Mouse (Mus musculus) Patski (cell line): ENCODE measurements around the gene Fgfr2. TPM values are rescaled to one million over a fixed set of nuclear protein-coding genes. Genes with fewer than 3 reads are reported as not detected.

ENCODE experiments used
- ATAC-seq: fragments of 100-300 bp; one replicate; pipeline ENCODE4 v1.8.0; 2021
- CTCF ChIA-PET: fragments of 350-600 bp; sonication (Branson Sonifier 250); formaldehyde crosslinking; loops from one replicate; lab custom pipeline; 2022; ENCODE audit warnings: inconsistent platforms; lab: Charles Lee
- POLR2A ChIA-PET: fragments of 350-600 bp; sonication (Branson Sonifier 250); formaldehyde crosslinking; loops from one replicate; lab custom pipeline; 2022; ENCODE audit warnings: antibody characterized with exemption, inconsistent platforms; lab: Charles Lee
- DNase-seq: peaks from one replicate; pipeline ENCODE4 v3.0.0-alpha.2; 2011; ENCODE audit warnings: low read depth, low spot score
- H3K27me3 ChIP-seq: fragments of 371-371 bp; one replicate; pipeline ENCODE4 v1.5.1; 2021
- CTCF ChIP-seq: fragments of 100-300 bp; IDR thresholded peaks from one replicate; pipeline ENCODE4 v1.5.1; 2021
- in situ Hi-C: fragments of 300-500 bp; cut with MboI; formaldehyde crosslinking; loops from 3 replicates; pipeline ENCODE4 v1.11.1; 2018; ENCODE audit warnings: low pct_unique_long_range_greater_than_20kb, mixed read lengths
- polyA plus RNA-seq: library from polyadenylated mRNA; unstranded; gene quantifications from one replicate; pipeline ENCODE4 v1.2.3, GENCODE M21; 2021

Gene Fgfr2
- polyA plus RNA-seq, 1 experiment from 2014 or later, result 48.8 TPM

DNA sequence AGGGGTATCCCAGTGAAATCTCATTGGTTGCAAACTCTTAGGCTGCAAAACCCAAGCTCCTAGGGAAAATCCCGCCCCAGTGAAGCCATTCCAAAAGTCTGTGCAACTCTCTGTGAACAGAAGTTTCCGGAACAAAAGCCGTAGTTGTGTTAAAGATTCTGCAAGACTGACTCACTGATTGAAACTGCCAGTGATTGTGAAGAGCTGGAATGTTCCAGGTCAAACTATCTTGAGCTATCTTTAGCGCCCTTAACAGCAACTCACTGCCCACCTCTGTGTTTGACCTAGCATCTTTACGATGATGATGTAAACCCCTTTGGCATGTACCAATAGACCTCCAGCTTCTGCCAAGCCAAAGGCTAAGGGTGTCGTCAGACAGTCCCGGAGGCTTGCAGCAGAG, 999.9 kb downstream of the Fgfr2 start:
- no peaks in the 10 kb centered on the region for H3K27me3 ChIP-seq
- ATAC-seq (no peak), DNase-seq (no peak)
- in situ Hi-C loops, result no loop called here
- CTCF ChIA-PET, result no interaction called here
- no peak for TF ChIP-seq CTCF
- POLR2A ChIA-PET, result no interaction called here

DNA sequence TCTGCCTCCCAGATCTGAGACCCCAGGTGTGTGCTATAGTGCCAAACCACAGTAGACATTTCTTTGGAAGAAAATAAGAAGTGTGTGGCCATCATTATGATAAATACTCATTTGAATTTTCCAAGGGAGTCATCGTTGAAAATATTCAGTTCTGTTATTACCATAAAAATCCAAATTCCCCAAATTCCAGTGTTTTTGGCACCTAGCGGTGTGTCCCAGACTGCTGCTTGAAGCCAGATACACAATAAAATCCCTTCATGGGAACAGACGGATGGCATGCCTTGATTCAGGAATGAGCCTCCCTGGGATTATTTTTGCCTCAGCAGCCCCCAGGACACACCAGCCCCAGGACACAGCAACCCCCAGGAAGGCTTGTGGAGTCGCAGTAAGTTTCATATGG, 1003.3 kb downstream of the Fgfr2 start:
- TF ChIP-seq CTCF, result no peak
- ATAC-seq (no peak), DNase-seq (no peak)
- in situ Hi-C loops, result no loop called here
- H3K27me3 ChIP-seq, result no peaks in the 10 kb centered on the region
- ChIA-PET CTCF (no interaction called here), POLR2A (no interaction called here)

DNA sequence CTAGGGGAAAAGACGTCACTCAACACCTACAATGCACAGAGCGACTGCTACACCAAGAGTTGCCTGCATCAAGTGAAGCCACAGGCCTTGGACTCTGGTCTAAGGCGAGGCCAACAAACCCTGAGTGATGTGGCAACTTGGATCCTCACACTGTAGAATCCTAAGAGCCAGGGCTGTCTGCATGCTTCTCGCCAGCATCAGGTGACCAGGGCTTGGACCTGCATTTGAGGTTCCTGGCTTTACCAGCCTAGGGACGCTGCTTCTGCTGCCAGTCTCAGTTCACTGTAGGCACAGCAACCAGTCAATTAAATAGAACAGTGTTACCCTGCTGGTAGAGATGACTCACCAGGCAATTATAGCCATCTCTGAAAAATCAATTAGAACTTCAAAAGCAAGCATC, 1011.4 kb downstream of the Fgfr2 start:
- TF ChIP-seq CTCF, result no peak

DNA sequence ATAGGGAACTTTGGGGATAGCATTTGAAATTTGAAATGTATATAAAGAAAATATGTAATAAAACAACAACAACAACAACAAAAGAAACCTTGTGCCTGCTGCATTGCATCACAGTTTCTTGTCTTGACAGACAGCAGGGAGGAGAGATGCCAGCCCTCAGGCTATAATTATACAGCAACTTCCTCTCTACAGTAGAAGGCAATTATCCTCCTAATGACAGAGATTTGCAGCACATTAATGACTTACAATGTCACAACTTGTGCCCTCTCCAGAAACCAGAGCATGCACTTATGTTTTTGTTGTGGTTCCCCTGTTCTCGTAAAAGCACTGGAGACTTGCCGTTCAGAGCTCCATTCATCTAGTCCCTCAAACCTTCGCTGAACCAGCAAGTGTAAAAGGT, 1012.8 kb downstream of the Fgfr2 start:
- no peak for TF ChIP-seq CTCF
- no peak for ATAC-seq

More for the DNA sequence above, 1011.4 kb downstream of the Fgfr2 start:
- H3K27me3 ChIP-seq, result no peaks in the 10 kb centered on the region
- ATAC-seq (no peak), DNase-seq (no peak)
- in situ Hi-C loops, result no loop called here
- POLR2A ChIA-PET, result no interaction called here
- CTCF ChIA-PET, result no interaction called here

DNA sequence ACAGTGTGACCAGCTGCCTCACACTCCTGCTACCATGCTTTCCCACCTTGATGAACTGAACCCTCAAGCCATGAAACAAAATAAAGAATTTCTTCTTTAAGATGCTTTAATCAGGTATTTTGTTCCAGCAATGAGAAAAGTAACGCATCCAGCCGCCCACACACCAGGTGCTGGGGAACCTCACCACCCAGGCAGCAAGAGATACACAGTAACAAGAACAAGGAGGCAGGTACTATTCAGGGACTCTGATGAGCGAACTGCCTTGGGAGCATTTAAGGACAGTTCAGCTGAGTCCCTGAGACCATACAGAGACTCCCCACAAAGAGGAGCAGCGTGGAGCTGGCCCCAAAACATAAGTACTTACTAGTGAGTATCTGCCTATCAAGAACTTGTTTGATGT, 1016.3 kb downstream of the Fgfr2 start:
- TF ChIP-seq CTCF, result no peak
- ChIA-PET CTCF (no interaction called here), POLR2A (no interaction called here)
- peaks cover 2% of the 10 kb centered on the region for H3K27me3 ChIP-seq
- DNase-seq (no peak), ATAC-seq (no peak)
- in situ Hi-C loops, result no loop called here

More for the DNA sequence above, 1012.8 kb downstream of the Fgfr2 start:
- ChIA-PET POLR2A (no interaction called here), CTCF (no interaction called here)
- in situ Hi-C loops, result no loop called here
- H3K27me3 ChIP-seq, result no peaks in the 10 kb centered on the region
- no peak for DNase-seq

DNA sequence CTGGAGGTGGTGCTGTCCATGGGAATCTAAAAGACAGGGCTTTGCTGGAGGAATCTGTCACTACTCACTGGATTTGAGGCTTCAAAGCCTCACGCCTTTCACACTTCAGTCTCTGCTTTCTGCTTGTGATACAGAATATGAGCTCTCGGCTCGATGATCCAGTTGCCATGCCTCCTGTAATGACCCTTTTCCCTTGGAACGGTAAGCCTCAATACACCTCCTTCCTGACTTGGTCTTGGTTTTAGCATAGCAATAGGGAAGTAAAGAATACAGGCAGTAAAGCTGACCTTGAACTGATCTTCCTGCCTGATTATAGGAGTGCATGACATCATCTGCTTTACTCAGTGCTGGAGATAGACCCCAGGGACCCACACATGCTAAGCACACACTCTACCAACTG, 1017.8 kb downstream of the Fgfr2 start:
- ChIA-PET CTCF (no interaction called here), POLR2A (no interaction called here)
- in situ Hi-C loops, result no loop called here
- no peak for ATAC-seq
- peaks cover 6% of the 10 kb centered on the region for H3K27me3 ChIP-seq
- TF ChIP-seq CTCF, result no peak
- DNase-seq, result no peak

DNA sequence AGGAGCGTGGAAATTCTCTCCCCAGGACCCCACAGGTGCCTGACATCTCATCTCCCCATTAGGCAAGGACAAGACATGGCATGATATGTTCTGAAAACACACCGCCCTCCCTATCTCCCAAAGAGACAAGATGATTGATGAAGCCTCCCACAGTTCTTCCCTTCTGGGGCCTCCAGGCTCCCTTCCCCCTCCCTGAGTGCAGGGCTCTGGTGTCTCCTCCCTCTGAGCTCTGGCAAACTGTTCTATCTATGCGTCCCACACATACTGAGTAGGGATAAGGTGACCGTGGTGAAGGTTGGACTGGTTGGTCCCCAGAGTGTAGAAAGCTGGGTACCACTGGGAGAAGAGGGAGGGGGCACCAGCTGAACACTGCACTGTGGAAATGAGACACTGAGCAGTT, 1024.7 kb downstream of the Fgfr2 start:
- H3K27me3 ChIP-seq, result peaks cover 6% of the 10 kb centered on the region
- in situ Hi-C loops, result no loop called here
- ChIA-PET POLR2A (no interaction called here), CTCF (no interaction called here)
- TF ChIP-seq CTCF, result no peak
- ATAC-seq, result no peak
- DNase-seq, result no peak

DNA sequence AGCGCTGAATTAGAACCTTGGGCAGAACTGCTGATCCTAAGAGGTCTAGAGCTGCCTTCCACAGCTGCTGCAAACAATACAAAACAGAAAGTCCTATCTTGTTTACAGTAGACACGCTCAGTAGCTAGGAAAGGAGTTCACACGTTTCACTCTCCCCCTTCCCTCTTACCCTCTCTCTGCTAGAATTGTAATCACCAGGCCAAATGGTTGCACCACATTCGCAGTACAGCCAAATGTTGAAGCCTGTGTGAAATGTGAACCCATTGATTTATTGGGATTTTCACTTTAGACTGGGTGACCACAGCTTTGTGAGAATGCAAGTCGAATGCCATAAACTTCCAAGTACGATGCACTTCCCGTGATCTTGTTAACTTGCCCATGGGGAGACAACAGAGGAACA, 1028.5 kb downstream of the Fgfr2 start:
- POLR2A ChIA-PET, result no interaction called here
- no peaks in the 10 kb centered on the region for H3K27me3 ChIP-seq
- no peak for TF ChIP-seq CTCF
- in situ Hi-C loops, result no loop called here
- ATAC-seq (no peak), DNase-seq (no peak)
- CTCF ChIA-PET, result interaction anchor here (0.9 kb wide), 1 partner anchor 13 kb away, joined by 3 read pairs; no protein-coding TSS in a partner anchor

DNA sequence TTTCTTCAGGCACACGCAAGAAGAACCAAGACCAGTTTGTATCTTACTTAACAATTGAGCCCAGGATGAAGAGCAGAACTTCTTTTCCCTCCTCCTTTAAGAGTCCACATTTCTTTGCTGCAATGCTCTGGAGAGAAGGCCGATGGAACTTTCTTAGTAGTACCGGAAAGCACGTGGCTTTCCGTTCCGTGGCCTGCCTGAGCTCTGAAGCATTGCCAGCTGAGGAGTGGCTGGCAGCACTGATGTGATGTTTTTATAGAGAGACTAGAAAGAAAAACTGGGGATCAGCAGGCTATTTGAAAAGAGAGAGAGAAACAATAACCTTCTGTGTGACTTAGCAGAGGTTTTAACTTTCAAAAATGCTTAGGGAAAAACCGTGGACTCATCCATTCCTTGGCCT, 1031.6 kb downstream of the Fgfr2 start:
- POLR2A ChIA-PET, result no interaction called here
- in situ Hi-C loops, result no loop called here

DNA sequence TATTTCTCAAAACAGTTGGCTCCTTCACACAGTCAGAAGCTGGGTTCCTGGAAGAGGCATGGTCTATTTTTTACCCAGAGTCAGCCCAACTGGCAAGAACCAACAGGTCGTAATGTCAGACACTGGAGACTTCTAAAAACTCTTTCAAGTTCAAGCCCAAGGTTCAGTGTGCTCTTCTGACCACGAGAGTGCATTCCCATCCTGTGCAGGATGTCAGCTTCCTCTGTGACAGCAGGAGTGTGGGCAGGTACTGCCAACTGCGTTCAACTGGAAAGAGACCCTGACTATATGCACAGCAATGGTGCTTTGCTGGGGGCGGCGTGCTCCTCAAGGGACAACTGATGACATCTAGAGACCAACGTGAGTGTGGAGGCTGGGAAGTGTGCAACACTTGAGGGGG, 1034.5 kb downstream of the Fgfr2 start:
- no peak for DNase-seq
- CTCF ChIA-PET, result no interaction called here
- in situ Hi-C loops, result no loop called here
- peaks cover 4% of the 10 kb centered on the region for H3K27me3 ChIP-seq
- no peak for ATAC-seq
- TF ChIP-seq CTCF, result no peak
- POLR2A ChIA-PET, result no interaction called here

More for the DNA sequence above, 1031.6 kb downstream of the Fgfr2 start:
- ATAC-seq, result no peak
- CTCF ChIA-PET, result no interaction called here
- TF ChIP-seq CTCF, result no peak
- no peak for DNase-seq
- peaks cover 4% of the 10 kb centered on the region for H3K27me3 ChIP-seq

DNA sequence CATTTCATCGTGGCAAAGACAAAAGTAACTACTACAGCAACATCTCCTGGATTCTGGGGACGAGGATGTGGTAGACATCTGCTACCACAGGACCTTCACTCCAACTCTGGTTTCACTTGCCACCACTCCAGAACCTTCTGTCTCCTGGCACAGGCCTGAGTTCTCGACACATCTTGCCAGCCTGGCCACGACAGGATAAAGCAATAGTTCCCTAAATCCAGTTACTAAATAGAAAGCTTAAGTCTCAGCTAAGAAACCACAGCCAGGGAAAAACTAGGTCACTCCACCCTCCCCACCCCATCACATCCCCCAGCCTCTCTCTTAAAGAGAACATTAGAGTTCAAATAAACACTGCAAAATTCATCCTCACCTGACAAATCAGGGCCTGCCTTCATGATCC, 1035.0 kb downstream of the Fgfr2 start:
- no peak for ATAC-seq
- CTCF ChIA-PET, result no interaction called here
- H3K27me3 ChIP-seq, result peaks cover 4% of the 10 kb centered on the region
- DNase-seq, result no peak
- POLR2A ChIA-PET, result no interaction called here
- in situ Hi-C loops, result no loop called here
- TF ChIP-seq CTCF, result no peak

DNA sequence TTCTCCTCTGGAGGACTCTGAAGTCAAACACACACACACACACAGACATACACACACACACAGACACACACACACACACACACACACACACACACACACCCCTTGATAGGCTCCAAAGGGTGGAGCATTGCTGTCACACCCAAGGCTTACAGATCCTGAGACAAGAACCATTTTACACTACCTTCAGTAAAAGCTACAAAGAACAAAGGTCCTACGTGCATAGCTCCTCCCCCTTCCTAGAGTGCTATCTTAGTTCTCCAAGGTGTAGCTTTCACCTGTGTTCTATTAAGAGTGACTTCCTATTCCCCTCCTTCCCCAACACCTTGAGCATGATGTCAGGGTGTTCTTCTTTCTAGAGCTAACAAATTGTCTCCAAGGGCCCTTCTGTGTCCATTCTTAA, 1047.3 kb downstream of the Fgfr2 start:
- DNase-seq, result no peak
- in situ Hi-C loops, result no loop called here
- CTCF ChIA-PET, result no interaction called here
- POLR2A ChIA-PET, result no interaction called here
- no peak for TF ChIP-seq CTCF
- ATAC-seq, result no peak
- no peaks in the 10 kb centered on the region for H3K27me3 ChIP-seq
